Mouse (Mus musculus): ENCODE measurements around the gene Camk1g.

The Camk1g gene

DNA sequence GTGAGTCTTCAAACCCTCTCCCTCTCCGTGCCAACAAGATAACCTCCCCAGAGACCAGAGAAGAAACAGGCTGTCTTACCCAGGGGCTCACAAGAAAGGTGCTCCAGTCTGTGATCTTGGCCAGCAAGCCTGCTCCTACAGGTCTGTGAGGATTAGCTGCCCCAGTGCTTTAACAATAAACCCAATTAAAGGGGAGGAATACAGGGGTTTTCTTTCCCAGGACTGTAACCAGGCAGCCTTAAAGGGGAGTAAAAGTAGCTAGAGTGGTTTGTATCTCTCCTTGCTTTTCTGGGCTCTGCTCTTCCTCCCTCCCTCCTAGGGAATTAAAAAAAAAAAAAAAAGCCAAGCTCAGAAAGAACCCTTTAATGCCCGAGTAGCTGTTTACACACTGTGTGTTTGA lies at the start of gene Camk1g:
Gene Camk1g, minus strand, starts transcription at position 203 of the 400 bp plus-strand sequence.
- DNase-seq = no peak

DNA sequence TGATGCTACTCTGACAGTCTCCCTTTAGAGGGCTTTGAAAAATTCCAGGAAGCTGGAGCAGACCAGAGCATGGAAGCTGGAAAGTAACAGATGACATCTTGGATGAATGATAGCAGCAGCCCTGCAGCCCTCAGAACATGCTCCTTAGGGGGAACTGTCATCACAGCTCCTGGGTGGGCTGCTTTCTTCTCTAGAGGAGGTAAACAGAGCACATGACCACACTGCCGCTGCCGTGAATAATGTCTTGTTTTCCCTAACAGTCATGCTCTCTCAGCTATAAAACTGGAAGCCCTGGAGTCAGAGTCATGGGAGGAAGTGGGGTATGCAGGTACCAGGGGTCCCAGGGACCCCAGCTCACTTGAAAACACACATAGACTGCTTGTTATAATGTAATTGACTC lies 49.1 kb upstream of the Camk1g start:
- DNase-seq = no peak

DNA sequence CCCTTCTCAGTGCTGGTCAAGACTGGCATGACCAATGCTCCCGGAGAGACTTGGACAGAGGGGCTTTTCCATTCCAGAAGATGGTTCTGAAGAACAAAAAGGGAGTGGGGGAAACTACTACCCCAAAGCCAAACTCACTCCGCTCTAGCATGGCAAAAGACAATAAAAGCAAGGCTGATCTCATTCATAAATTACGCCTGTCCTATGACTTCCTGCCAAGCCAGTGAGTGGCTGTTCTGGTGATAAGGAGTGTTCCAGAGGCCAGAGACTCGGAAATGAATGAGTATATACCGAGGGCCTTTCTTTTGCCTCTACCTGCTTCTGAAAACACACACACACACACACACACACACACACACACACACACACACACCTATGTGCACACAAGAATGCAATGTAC lies 48.6 kb upstream of the Camk1g start:
- no peak for DNase-seq

DNA sequence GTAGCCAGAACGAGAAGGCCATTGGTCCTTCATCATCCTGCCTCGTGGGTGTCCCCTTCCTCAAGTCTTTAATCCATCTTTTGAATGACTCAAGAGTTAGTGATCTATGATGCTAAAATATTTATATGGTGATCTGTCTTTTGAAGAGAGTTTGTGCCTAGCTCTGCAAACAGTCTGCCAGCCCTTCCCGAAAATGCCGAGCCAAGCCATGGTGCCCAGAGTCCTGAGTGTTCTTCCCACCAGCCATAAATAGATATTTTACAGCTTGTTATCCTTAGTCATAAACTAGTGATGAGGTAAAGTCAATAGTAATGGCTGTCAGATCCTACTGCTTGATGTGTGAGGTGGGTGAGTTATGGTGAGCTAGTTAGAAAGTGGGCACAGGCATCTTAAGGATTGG lies 44.0 kb upstream of the Camk1g start:
- DNase-seq = no peak

DNA sequence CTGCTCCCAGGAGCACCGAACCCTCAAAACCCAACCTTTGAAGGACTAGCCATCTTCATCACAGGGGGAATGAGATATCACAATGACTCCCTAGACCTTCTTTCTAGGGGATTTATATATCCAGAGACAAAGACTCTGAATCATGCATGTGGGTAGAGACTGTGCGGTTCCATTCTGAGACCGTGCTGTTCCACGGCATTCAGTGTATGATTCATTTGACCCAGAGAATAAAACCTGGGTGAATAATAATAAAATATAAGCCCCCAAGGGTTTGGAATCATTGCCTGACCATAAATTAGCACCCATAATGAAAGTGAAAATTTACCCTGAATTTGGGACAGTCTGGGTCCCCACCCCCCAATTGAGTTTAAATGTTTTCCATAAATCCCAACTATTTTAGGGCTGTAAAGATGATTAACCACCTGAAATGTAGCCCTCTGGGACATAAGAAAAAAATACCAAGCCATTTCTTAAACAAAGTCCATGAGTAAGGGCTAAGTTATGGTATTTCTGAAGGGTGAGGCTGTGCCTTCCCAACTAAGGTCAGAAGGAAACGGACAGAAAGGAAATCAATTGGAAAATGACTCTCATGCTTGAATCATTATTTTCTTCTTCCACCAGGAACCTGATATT lies 43.4 kb upstream of the Camk1g start:
- DNase-seq = no peak

DNA sequence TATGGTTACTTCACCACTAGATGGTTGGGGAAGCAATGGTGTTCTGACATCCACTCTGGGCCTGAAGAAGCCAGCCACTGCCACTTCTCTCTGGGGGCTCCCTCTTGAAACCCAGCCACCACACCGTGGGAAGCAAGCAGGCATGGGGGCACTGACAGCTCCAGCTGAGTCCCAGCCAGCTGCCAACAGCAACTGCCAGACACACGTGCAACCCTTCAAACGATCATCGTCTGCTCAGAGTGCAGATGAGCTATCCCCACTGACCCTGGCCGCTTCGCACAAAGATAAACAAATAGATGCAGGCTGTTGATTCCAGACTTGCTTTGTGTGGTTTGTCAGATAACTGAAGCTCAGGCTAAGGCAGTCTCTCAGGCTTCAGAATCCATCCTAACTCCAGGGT lies 37.4 kb upstream of the Camk1g start:
- DNase-seq = no peak

DNA sequence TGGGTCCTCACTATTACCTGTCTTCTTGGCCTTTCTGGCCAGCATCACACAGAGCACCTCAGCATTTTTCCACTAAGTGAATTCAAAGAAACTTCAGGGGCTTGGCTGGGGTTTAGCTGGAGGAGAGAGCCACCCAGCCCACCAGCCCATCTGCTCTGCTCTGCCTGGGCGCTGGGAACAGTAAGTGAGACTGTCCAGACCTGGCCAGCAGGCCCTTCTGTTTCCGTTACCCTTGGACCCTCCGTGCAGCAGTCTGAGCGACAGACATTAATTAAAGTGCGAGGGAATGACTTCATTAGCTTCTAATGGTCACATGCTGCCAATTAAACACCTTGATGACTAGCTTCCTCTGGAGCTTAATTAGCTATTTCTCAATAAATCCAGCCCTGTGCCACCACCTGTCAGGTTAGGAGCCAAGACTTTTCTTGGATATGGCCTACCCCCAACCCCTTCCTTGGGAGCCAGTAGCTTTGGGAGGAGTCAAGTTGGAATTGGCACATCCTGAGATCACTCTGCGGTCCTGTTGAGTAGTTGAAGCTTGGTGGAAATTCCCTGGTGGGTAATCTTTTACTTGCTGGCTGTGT lies 36.1 kb upstream of the Camk1g start:
- no peak for DNase-seq

DNA sequence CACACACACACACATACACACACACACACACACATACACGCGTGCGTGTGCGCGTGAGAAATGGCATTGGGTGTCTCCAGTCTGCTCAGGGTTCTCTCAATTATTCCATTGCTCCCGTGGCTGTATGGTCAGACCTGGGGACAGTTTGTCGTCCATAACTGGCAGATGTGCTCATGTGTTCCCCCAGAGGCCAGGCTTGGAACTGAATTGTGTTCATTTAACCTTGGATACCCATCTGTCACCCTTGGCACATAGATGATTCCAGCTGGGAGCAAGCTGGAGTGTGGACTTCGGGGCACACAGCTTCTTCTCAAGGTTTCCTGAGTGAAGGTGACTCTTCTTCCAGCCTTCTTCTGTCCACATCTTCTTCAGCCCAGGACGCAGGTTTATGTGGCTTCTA lies 31.6 kb upstream of the Camk1g start:
- DNase-seq = no peak

DNA sequence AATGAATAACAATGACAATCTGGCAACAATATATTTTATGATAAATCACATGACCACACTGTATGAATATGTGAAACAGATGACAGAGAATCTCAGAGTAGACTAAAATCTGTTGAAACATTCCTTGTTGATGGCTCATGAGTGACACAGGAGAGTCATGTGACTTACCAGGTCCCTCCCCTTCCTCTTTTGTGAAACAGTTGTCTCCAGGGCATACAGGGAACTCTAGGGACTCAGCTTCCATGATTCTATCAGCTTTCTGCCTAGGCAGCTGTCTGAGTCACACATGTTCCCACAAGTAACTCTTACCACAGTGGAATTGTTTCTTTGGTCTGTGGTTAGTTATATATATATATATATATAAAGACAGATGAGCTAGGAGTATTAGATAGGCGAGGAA lies 30.2 kb upstream of the Camk1g start:
- no peak for DNase-seq

DNA sequence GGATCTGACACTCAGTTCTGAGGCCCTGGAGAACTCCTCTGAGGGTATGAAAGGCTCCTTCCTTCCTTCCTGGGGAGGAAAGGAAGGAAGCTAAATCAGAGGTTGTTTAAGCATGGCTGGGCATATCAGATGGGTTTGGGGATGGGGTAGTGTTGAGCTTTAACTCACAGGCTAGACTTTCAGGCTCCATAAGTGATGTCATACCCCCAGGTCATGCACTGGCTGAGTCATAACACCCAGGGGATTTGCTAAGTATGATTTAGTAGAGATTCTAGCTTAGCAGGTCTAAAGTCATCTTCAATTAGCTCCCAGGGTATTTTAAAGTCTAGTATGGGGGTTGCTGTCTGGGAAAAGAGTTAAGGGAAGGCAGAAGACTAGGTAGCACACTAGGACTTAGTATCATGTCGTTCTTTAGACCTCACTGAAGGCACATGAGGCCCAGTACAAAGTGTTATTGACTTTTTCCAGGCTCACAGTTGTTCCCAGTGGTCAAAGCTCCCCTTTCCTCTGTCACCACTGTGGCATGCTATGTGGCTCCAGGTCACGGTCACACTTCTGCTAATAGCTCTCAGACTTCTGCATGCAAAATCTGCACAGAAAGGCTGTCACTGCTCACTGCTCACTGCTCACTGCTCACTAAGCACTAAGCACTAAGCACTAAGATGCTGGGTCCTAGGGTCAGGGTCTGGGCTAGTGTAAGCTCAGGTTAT lies 28.8 kb upstream of the Camk1g start:
- no peak for DNase-seq

DNA sequence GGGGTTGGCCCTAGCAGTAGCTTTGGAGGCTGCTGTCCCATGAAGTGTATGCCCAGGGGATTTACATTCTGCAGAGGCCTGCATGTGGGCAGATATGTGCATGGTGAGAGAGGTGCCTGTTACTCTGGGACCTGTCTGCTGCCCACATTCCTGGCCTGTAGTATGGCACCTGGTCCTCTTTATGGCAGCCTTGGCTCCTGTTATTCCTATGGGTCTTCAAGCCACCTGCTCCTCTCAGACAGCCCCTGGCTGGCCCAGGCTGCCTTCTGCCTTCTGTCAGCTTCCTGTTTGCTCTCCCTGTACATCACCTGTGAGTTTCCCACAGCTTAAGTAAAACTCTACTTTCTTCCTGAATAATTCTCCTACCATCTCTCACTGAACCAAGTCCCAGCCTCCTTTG lies 27.0 kb upstream of the Camk1g start:
- DNase-seq = no peak

DNA sequence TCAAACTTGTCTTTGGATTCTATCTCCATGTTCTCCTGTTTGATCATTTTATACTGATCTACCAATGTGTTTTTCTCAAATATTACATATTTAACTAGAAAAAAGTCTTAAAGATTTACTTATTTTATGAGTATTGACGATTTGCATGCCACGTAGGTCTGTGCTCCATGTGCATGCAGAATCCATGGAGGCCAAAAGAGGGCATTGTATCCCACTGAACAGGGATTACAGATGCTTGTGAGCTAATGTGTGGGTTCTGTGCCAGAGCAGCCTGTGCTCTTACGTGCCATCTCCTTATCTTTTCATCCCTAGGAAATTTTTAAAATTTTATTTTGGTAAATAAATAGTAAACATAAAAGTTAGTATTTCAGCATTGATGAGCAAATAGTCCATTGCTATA lies 22.2 kb upstream of the Camk1g start:
- DNase-seq = no peak

DNA sequence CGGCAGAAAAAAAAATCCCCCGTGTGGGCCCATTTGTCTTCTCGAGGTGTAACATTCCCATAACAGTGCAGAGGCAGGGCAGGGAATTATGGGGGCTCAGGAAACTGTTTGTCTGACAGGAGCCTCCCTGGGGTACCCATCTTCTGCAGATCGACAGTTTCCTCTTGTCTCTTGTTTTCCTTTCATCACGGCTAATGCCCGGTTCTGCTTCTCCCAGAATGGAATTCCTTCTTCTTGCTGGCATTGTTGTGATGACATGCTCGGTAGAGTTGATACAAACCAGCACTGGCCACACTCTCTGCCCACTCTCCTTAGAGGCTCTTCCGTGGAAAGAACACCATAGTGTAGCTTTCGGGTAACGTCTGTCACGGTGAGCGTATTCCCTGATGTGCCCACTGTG lies 19.9 kb upstream of the Camk1g start:
- DNase-seq = no peak

DNA sequence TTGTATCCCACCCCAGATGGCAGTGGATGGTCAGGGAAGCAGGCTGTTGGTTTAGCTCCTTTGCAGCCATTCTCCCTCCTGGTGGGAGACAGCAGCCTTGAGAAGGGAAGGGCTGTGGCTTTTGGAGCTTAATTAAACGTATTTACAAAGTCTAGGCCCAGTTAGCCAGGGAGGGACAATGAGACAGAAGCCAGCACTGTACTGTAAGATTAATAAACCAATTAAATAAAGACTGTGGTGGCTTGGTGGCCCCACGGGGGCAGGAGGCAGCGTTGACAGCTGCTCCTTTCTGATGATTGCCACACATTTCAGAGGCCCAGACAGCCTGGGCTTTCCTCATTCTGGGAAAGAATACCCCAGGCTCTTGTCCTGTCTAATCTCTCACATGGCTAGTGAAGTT lies 19.4 kb upstream of the Camk1g start:
- no peak for DNase-seq

DNA sequence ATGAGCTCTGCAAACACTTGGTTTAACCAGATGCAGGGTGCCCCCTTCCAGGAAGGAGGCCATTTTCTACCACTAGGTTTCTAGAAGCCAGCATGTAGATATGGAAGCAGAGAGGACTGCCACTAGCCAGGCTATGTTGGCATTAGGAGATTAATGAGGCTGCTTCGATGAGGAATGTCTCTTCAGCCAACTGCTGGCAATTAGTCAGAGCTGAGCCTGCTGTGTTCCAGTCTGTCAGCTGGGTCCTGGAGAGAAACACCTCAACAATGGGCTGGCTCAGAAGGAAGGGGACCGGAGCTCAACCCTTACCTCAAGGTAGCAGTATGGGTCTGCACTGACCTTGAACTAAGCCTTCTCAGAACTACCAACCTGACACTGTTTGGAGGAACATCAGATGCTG lies 17.1 kb upstream of the Camk1g start:
- no peak for DNase-seq

DNA sequence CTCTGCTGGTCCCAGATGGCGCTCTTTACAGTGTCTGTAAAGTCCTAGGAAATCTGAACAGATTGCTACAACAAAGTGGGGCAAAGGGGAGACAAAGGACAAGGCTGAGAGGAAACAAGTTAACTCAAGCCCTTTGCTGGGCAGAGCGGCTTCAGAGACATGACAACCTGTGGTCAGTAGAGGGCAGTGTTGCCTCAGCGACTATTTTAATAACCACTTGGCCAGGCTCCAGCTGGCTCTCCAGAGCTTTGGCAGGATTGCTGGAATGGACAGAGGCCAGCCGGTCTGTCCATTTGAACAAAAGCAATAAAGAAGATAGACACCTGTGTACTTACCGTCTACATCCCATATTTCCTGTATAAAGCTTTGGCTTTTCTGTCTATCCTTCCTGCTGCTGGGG lies 16.0 kb upstream of the Camk1g start:
- DNase-seq = peak; percentile 11 to 50

DNA sequence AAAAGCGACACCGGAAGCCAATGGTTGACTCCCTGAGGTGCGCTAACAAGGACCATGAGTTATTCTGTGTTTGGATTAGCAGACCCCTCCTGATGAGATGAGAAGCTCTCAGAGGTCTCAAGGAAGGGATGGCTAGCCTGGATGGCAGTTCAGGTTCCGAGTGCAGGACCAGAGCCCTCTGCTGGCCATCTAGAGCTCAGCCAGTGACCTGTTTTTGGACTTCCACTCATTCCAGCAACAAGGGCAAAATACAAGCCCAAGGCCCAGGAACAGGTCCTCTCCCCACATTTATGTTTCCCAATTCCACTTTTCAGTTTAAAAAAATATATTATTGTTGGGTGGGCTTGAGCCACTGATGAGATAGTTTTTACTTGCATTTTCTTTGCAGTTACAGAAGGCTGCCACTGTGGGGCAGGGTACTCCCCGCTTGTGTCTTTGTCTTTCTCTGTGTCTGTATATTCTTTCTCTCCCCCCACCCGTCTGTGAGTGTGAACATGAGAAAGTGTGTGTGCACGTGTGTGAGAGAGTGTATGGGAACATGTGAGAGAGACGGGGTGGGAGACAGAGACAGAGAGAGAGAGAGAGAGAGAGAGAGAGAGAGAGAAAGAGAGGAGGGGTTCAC lies 12.9 kb upstream of the Camk1g start:
- DNase-seq = peak in 1 of 2 experiments; percentile 52

DNA sequence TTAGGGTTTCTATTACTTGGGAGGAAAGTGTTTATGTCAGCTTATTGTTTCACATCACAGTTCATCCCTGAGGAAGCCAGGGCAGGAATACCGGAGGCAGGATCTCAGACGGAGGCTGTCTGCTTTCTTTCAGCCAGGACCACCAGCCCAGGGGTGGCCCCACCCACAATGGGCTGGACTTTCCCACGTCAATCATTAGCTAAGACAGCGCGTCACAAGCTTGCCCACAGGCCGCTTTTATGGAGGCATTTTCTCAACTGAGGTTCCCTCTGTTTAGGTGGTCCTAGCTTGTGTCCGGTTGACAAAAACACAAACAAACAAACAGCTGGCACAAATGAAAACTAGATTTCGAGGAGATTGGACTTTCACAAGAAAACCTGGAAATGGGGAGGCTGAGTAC lies 12.3 kb upstream of the Camk1g start:
- no peak for DNase-seq

DNA sequence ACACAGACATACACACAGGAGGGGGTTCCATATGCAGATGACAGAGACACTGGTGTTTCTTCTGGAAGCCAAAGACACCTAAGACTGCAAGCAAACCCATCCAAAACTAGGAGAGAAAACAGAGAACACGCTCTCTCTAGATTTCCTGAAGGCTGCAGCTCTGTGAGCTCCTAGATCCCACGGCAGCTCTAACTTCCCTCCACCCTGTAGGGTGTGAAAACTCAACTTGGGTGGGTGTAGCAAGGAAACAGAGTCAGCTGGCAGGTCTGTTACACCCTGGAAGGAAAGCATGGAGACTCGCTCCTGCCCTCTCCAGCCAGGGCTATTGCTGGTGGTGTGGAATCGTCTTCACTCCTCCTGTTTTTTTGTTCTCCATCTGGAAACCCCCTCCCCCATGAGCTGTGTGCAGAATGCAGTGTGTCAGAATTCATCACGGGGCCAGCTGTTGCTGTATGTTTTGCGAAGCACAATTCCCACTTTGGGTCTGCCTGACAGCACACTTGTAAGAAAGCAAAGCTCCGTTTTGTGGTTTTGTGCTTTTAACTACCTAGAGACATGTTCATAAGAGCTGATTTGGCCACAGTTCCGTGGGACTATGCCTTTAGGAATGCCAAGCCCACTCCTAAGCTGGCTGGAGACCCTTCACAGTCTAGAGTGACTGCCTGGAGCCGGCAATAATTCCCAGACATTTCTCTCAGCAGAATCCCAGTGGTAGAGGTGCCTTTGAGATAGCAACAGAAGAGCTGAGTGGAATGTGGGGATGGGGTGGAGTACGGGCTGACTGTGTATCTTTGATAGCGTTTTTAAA lies 11.7 kb upstream of the Camk1g start:
- no peak for DNase-seq

DNA sequence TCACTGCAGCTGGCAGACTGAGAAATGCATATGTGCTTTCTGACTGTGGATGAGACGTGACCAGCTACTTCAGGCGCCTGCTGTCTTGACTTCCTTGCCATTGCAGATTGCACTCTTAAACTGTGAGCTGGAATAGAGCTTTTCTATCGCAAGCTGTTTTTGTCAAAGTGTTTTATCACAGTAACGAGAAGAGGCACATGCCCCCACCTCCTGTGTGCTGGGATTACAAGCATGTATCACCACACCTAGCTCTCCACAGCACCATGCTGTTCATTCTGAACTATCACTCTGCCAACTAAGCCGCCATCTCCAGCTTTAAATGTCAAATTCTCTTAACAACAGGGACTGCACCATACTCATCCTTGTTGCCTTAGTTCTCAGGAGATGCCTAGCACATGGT lies 10.8 kb upstream of the Camk1g start:
- DNase-seq = no peak

DNA sequence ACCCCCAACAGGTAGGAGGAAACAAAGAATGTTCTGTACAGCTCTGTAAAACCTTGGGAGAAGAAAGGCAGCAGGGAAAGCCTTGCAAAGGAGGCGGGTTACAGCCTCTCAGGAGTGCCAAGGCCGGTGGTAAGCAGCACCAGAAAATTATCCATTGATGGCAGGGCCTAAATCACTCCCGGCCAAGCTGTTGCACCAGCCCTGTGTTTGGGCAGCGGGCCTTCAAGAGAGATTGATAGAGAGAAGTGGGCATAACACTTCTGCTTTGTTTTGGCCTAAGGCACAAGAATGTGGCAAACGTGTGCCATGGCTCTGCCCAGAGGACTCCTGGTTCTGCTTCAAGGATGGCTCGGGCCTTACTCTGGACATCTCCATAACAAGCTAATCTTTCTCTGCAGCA lies 9.5 kb upstream of the Camk1g start:
- DNase-seq = no peak

DNA sequence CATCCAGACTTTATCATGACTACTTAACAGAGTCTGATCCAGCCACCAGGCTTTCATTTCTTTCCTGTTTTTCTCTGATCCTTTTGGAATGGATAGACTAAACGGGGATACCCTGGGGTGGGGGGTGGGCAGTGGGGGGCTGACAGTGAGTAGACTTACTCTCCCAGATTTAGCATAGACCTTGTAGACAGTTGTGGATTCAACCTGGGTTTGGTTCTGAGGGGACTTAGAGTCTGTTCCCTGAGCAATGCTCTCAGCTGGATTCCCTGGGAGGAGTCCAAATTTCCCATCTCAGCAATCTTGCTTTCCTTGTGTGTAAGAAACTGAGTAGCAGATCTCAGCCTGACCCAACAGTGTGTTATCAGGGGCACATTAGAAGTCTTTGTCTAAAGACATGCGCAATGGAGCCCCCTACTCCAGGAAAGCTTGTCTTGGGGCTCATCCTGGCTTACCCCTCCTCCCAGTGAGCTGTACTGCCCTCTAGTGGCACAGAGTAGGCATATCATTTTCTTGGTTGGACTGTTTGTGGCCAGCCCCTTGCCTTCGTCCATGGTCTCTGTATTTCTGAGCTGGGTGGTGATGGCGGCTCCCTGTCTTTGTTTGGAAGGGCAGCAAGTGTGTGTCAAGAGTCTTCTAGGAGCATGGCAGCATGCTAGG lies 6.5 kb upstream of the Camk1g start:
- DNase-seq = peak in 1 of 2 experiments; percentile 29
